Mouse (Mus musculus): ENCODE data around the gene Arglu1. TPM values are rescaled to one million over a fixed set of nuclear protein-coding genes. Genes with fewer than 3 reads are reported as not detected.

Arglu1 gene
- total RNA-seq, 2 experiments from 2014 or later = 102 to 109 TPM

- no peak overlapping the region for H3K4me3 ChIP-seq
- DNase-seq (ENCODE audit: extremely low spot score in 1 of 2, low spot score in 2 of 2) = no peak
- no peak for TF ChIP-seq CTCF (IDR thresholded peaks at IDR 0.05)
- intact Hi-C loops (cut with DNase I) = no loop called here
- peak overlapping the region; percentile 73 for H3K27ac ChIP-seq
Measured at GRCm38 (mm10) chr8:8619221-8620194, 70.8 kb downstream of the Arglu1 start.

Small RNAs within 50 kb of the gene (microRNA-seq; reads per million reads assigned to microRNA genes)
- gene Mir7654 = 2.2 reads per million in 2 experiments

Other genes starting within 250 kb of the Arglu1 start
- gene Efnb2, start 29.3 kb downstream of the Arglu1 start, total RNA-seq (2021) = 10 to 100 TPM; 61.3 to 62.8 TPM